Mouse (Mus musculus) neural tube, embryonic 15.5 days (tissue): ENCODE measurements around the gene Mta3. TPM values are rescaled to one million over a fixed set of nuclear protein-coding genes. Genes with fewer than 3 reads are reported as not detected.
A peak's percentile ranks its signal among the peaks of the same experiment; 100 is the strongest.
"Not testable (repeated sequence)": the region's sequence is repeated elsewhere in the genome, so short reads cannot be mapped to it uniquely, and the experiment has no call there.

Experiments used
- ATAC-seq: fragments of 200-750 bp; cut with Nextera tagmentation; 2 replicates; pipeline ENCODE4 v1.8.0; 2017; ENCODE audit warnings: mild to moderate bottlenecking, moderate TSS enrichment, moderate library complexity; ENCODE audit not compliant: low FRiP score
- H3K27ac ChIP-seq: fragments of 300-500 bp; sonication (generic); replicated peaks from 2 replicates; pipeline ENCODE4 v1.5.1; 2015; ENCODE audit warnings: mild to moderate bottlenecking, inconsistent platforms
- H3K27me3 ChIP-seq: fragments of 300-500 bp; sonication (generic); replicated peaks from 2 replicates; pipeline ENCODE4 v1.6.1; 2015; ENCODE audit warnings: inconsistent platforms
- H3K36me3 ChIP-seq: fragments of 300-500 bp; sonication (generic); 2 replicates; pipeline ENCODE4 v1.6.1; 2015; ENCODE audit warnings: inconsistent platforms
- H3K4me1 ChIP-seq: fragments of 300-500 bp; sonication (generic); 2 replicates; pipeline ENCODE4 v1.6.1; 2015; ENCODE audit warnings: inconsistent platforms
- H3K4me2 ChIP-seq: fragments of 300-500 bp; sonication (generic); 2 replicates; pipeline ENCODE4 v1.6.1; 2015; ENCODE audit warnings: inconsistent platforms, mild to moderate bottlenecking, moderate library complexity
- H3K4me3 ChIP-seq: fragments of 300-500 bp; sonication (generic); replicated peaks from 2 replicates; pipeline ENCODE4 v1.5.1; 2015; ENCODE audit warnings: mild to moderate bottlenecking, inconsistent platforms
- H3K9ac ChIP-seq: fragments of 300-500 bp; sonication (generic); replicated peaks from 2 replicates; pipeline ENCODE4 v1.6.1; 2015; ENCODE audit warnings: mild to moderate bottlenecking, inconsistent platforms
- H3K9me3 ChIP-seq: fragments of 300-500 bp; sonication (generic); replicated peaks from 2 replicates; pipeline ENCODE4 v1.6.1; 2016; ENCODE audit warnings: inconsistent platforms
- WGBS: fragments of 180-500 bp; shearing (Covaris S2); methylation state at CpG from one replicate; pipeline ENCODE4 v1.1.7; 2015; ENCODE audit warnings: mixed read lengths; 5-methylcytosine and 5-hydroxymethylcytosine counted together
- polyA plus RNA-seq: library from polyadenylated mRNA; unstranded; fragments of >200 nt; fragmentation: Nextera tagmentation; extraction: Ambion mirVana; gene quantifications from 2 replicates; pipeline ENCODE4 v1.2.1, GENCODE M21; 2015

The Mta3 gene
- polyA plus RNA-seq, 1 experiment from 2014 or later, result 34.8 TPM

DNA sequence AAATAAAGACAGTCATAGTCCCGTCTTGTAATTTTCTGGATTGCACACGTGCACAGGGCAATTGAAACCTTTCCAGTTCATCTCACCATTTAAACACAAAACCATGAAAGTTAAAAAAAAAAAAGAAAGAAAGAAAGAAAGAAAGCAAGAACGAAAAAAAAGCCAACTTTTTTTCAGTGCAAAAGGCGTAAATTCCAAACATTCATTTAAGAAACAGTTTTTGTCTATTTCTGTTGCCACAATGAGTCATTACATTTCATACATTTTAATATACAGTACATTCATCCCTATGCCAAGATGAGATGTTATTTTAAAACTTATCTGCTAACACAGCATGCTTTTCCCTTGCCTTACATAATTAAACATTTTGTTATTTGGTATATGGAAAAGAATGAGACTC lies 153.7 kb downstream of the Mta3 start:
- Histone ChIP-seq H3K4me1 (peaks cover 11% of the 10 kb centered on the region), H3K9ac (no peak overlapping the region), H3K27ac (no peak overlapping the region), H3K4me2 (no peak overlapping the region), H3K4me3 (no peak overlapping the region), H3K36me3 (no peaks in the 10 kb centered on the region), H3K27me3 (no peaks in the 10 kb centered on the region; the same call in 1 of the 2 replicates), H3K9me3 (no peaks in the 10 kb centered on the region)
- 80% methylated on average over 4 of the region's 4 CpGs for WGBS
- ATAC-seq, result no peak

DNA sequence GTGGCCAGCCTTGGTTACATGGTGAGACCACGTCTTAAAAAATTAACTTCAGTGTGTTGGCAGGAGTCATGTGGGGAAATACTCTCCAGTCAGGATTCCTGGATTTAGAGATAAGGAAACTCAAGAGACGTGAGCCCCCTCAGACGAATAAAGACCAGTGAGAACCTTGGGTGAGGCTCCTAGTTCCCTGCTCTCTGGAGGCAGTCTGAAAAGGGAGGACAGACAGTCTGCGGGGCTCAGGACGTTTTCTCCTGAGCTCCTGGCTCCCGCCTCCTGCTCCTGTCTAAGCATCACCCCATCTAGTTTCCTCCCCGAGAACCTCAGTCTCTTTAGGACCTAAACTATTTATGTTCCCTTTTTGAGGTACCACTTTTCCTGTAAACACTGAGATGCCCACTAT lies 154.3 kb downstream of the Mta3 start:
- Histone ChIP-seq H3K36me3 (no peaks in the 10 kb centered on the region), H3K9ac (no peak overlapping the region), H3K27ac (no peak overlapping the region), H3K4me2 (no peak overlapping the region), H3K9me3 (no peaks in the 10 kb centered on the region), H3K27me3 (no peaks in the 10 kb centered on the region; the same call in 1 of the 2 replicates), H3K4me3 (no peak overlapping the region), H3K4me1 (peaks cover 11% of the 10 kb centered on the region)
- WGBS, result 87% methylated on average over 7 of the region's 7 CpGs
- no peak for ATAC-seq

DNA sequence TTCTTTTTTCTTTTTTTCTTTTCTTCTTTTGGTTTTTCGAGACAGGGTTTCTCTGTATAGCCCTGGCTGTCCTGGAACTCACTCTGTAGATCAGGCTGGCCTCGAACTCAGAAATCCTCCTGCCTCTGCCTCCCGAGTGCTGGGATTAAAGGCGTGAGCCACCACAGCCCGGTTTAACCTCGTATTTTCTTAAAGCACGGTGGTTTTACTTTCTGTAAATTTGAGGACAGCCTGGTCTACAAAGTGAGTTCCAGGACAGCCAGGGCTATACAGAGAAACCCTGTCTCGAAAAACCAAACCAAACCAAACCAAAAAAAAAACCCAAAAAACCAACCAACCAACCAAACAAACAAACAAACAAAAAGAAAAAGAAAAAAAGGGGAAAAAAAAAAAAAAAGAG lies 155.0 kb downstream of the Mta3 start:
- peak overlapping the region; percentile 95; the same call in 1 of the 2 replicates for H3K27ac ChIP-seq
- H3K4me2 ChIP-seq, result peak overlapping the region; percentile 84
- 65% methylated on average over 8 of the region's 8 CpGs for WGBS
- peaks cover 11% of the 10 kb centered on the region for H3K4me1 ChIP-seq
- H3K36me3 ChIP-seq, H3K9me3 ChIP-seq, ATAC-seq, H3K27me3 ChIP-seq, H3K9ac ChIP-seq: not testable (repeated sequence)
- H3K4me3 ChIP-seq, result peak overlapping the region; percentile 79

DNA sequence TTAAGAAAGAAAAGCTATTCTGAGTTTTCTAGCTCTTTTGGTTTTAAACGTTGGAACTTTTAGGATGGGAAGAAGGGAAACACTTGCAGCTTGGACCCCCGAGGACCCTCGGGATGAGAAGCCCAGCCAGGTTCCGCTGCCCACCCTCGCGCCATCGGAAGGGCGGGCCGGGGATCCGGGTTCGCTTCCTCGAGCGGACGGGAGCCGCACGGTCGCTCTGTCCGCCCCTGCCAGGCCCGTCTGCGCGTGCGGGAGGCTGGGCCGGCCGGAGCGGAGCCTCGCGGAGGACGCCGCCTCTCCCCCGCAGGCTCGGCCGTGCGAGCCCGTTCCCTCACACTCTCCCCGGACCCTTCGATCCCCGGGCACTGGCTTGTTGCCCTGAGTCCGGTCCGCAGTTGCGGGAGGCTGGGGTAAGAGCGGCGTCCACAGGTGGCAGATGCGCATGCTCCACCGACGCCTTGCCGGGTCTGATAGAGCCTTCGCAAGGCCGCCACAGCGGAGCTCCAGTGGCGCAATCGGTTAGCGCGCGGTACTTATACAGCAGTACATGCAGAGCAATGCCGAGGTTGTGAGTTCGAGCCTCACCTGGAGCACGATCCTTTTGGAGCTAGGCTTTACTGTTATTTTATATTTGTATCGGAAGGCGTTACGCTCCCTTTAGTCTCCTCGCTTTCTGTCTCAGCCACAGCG lies 155.6 kb downstream of the Mta3 start:
- no peaks in the 10 kb centered on the region for H3K36me3 ChIP-seq
- 0% methylated on average over 61 of the region's 62 CpGs for WGBS
- no peaks in the 10 kb centered on the region for H3K9me3 ChIP-seq
- no peaks in the 10 kb centered on the region; the same call in 1 of the 2 replicates for H3K27me3 ChIP-seq
- H3K4me1 ChIP-seq, result peaks cover 11% of the 10 kb centered on the region
- H3K9ac ChIP-seq, result peak overlapping the region; percentile 66
- ATAC-seq, result peak; percentile 94
- H3K4me3 ChIP-seq, result peak overlapping the region; percentile 79
- H3K27ac ChIP-seq, result peak overlapping the region; percentile 95
- peak overlapping the region; percentile 84 for H3K4me2 ChIP-seq

DNA sequence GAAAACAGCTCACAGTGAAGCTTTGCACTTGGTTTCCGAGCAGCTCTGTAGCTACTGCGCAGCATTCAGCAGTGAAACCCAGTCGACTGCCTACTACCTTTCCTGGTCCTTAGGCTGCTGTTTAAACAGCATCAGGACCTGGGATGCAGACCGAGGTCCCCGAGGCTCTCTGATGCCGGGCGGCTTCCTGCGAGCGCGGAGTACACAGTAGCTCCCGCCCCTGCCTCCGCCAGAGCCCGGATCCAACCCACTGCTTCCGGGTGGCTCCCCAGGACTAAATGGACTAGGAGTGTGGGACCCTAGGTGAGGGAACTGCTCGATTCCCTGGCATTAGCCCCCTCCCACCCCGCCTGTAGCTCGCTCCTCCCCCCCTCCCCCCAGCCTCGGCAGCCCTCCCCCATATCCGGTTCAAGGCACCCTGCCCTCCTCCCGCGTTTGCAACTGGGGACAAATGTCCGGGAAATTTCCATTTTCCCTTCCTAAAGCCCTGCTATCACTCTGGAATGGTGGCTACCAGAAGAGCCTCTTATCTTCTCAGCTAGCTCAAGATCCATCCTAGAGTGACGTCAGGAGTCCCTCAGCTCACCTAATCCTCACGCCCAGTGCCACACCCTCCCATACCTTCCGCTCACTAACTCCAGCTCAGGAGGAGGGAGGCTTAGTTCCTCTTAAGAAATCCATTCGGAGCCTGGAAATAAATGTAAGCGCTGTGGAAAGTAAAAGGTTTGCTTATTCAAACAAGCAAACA lies 156.3 kb downstream of the Mta3 start:
- Histone ChIP-seq H3K36me3 (no peaks in the 10 kb centered on the region), H3K27ac (peak overlapping the region; percentile 95), H3K4me3 (peak overlapping the region; percentile 79), H3K4me2 (peak overlapping the region; percentile 84), H3K27me3 (no peaks in the 10 kb centered on the region; the same call in 1 of the 2 replicates), H3K9me3 (no peaks in the 10 kb centered on the region), H3K9ac (peak overlapping the region; percentile 66), H3K4me1 (peaks cover 11% of the 10 kb centered on the region)
- peak; percentile 85 for ATAC-seq
- WGBS, result 1% methylated on average over 27 of the region's 27 CpGs

DNA sequence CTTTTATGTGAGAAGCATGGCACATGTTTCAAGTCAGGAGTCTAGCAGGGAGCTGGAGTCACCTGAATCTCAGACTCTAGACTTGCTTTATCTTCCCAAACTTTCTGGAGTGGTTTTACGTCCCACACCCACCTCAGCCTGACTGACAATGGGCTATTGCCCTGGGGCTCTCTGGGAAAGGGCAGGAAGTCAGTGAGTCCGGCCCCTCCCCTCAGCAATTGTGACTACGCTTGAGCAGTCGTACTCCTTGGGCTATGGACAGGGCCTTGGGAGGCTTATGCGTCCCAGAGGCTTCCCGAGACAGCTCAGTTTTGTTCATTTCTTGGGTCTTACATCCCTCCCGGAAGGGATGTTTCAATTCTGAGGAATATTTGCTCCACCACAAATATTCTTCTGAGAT lies 159.4 kb downstream of the Mta3 start:
- H3K27me3 ChIP-seq, result no peaks in the 10 kb centered on the region; the same call in 1 of the 2 replicates
- no peak for ATAC-seq
- H3K9me3 ChIP-seq, result no peaks in the 10 kb centered on the region
- 75% methylated on average over 7 of the region's 7 CpGs for WGBS
- no peaks in the 10 kb centered on the region for H3K36me3 ChIP-seq
- H3K27ac ChIP-seq, result no peak overlapping the region
- H3K4me2 ChIP-seq, result no peak overlapping the region
- no peak overlapping the region for H3K4me3 ChIP-seq
- no peak overlapping the region for H3K9ac ChIP-seq
- H3K4me1 ChIP-seq, result peaks cover 11% of the 10 kb centered on the region

DNA sequence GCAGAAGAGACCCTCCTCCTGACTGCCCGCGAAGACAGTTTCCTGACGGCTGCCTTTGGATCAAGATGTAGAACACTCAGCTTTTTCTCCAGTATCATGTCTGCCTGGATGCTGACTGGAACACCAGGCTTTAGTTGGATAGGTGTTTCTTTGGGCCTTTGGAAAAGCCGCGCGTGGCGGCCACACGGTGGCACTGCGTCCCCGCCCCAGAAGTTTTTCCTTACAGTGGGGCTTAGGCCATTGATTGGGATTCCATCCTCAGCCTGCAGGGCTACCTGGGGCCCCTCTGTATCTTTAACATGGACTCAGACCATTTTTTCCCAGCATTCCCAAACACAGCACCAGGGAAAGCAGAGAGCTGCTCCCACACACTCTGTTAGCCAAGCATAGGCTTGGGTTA lies 160.6 kb downstream of the Mta3 start:
- no peaks in the 10 kb centered on the region for H3K9me3 ChIP-seq
- H3K36me3 ChIP-seq, result no peaks in the 10 kb centered on the region
- H3K4me1 ChIP-seq, result peaks cover 11% of the 10 kb centered on the region
- 18% methylated on average over 10 of the region's 10 CpGs for WGBS
- no peaks in the 10 kb centered on the region; the same call in 1 of the 2 replicates for H3K27me3 ChIP-seq
- H3K27ac ChIP-seq, result no peak overlapping the region
- H3K4me3 ChIP-seq, result no peak overlapping the region
- no peak overlapping the region for H3K9ac ChIP-seq
- no peak overlapping the region for H3K4me2 ChIP-seq
- no peak for ATAC-seq

DNA sequence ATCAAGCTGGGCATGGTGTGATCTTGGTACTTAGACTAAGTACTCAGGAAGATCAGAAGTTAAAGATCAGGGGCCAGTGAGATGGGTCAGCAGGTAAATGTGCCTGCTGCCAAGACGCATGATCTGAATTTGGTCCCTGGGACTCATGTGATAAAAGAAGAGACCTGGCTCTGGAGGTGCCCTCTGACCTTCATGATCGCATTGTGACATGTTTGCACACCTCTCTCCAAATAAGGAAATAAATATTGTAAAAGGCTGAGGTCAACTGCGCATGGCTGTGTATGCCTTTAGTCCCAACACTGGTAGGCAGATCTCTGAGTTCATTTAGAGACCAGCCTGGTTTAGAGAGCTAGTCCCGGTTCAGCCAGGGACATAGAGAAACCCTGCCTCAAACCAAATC lies 164.4 kb downstream of the Mta3 start:
- Histone ChIP-seq H3K27me3 (no peaks in the 10 kb centered on the region), H3K4me1 (peaks cover 9% of the 10 kb centered on the region), H3K9ac (no peak overlapping the region), H3K27ac (no peak overlapping the region), H3K4me3 (no peak overlapping the region), H3K36me3 (no peaks in the 10 kb centered on the region), H3K4me2 (no peak overlapping the region), H3K9me3 (no peaks in the 10 kb centered on the region)
- WGBS, result 88% methylated on average over 4 of the region's 4 CpGs
- ATAC-seq, result no peak

Other genes starting within 250 kb of the Mta3 start
- gene Cox7a2l, start 188.8 kb upstream of the Mta3 start, polyA plus RNA-seq, result 197 and 199 TPM in 2 replicates
- gene Kcng3, start 74.3 kb upstream of the Mta3 start, polyA plus RNA-seq, result 0.05 and 0.09 TPM in 2 replicates
- gene Haao, start 141.8 kb downstream of the Mta3 start, polyA plus RNA-seq, result 0.22 and 3.6 TPM in 2 replicates